Mouse (Mus musculus) c-Kit-positive CD71-positive TER-119-positive erythroid progenitor cells, embryonic 14.5 days (primary cell): ENCODE measurements around the gene Ifna6.
"Not testable (repeated sequence)": the region's sequence is repeated elsewhere in the genome, so short reads cannot be mapped to it uniquely, and the experiment has no call there.

Experiments used
- DNase-seq: peaks from one replicate; pipeline ENCODE4 v3.0.0-alpha.2; 2013; ENCODE audit warnings: low spot score

Ifna6 gene

DNA sequence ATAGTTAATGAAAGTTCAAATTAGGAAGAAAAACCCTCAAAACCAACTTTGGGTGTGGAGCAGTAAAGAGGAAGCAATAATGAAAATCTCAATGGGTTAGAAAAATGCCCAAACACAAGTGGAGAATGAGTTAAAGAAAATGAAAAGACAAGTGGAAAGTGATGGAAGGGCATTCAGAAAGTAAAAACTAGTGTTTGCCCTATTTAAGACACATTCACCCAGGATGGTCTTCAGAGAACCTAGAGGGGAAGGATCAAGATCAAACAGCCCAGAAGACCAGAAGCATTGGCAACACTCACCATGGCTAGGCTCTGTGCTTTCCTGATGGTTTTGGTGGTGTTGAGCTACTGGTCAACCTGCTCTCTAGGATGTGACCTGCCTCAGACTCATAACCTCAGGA, at the start of gene Ifna6:
Gene Ifna6, plus strand, starts transcription at position 301 of the 400 bp plus-strand sequence.
- not testable (repeated sequence) for DNase-seq

DNA sequence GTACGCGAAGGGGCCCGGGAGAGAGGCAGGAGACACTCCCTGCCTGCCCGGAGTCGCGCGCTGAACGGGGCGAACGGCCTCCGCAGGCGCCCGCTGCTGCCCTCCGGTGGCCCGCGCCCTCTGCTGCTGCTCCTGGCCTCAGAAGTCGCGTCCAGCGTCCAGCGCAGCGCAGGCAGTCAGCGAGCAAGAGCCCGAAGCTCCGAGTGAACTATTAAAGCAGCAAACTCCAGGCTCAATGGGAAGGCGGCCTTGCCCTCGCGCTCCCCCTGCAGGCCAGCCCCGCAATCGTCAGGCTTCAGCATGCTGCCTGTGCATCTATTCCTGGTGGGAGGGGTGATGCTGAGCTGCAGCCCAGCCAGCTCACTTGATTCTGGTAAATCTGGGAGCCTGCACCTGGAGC, 47.7 kb upstream of the Ifna6 start, which contains the start of gene Gm13272:
Gene Gm13272, plus strand, starts transcription at position 301 of the 400 bp plus-strand sequence.
- not testable (repeated sequence) for DNase-seq

DNA sequence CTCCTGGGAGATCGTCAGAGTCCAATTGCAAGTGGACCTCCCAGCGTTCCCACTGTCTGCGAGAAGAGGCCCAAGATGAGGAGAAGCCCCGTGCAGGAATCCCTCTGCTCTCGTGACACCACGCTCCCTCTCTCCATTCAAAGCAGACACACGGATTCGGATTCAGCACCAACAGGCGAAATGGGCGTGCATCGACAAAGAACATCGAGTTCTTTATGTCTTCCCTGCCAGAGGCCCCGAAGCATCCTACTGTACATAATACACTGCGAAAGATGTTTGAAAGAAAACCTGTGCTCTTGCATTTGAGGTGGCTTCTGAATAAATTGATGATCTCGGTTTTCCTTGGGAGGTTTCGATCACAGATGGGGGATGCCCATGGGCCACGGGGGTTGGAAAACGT, 46.9 kb upstream of the Ifna6 start:
- not testable (repeated sequence) for DNase-seq

DNA sequence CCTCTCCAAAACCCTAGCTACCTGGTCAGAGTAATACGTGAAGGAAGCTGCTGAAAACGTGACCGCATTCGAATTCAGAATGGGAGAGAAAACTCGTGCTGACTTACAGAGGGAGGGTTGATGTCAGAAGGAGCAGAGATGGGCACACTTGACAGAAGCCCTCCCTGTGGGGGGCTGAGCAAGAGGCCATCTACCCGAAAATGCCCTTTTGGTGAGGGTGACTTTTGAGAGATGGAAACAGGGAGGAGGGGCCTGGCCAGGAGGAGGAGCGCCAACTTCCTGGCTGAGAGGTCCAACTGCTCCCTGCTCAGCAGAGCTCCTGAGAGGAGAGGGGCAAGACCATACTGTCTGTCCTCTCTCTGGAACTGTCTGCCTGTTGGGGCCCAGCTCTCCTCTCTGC, 45.4 kb upstream of the Ifna6 start, which contains the start of gene Ifnz:
Gene Ifnz, plus strand, starts transcription at position 301 of the 400 bp plus-strand sequence.
- DNase-seq = not testable (repeated sequence)

DNA sequence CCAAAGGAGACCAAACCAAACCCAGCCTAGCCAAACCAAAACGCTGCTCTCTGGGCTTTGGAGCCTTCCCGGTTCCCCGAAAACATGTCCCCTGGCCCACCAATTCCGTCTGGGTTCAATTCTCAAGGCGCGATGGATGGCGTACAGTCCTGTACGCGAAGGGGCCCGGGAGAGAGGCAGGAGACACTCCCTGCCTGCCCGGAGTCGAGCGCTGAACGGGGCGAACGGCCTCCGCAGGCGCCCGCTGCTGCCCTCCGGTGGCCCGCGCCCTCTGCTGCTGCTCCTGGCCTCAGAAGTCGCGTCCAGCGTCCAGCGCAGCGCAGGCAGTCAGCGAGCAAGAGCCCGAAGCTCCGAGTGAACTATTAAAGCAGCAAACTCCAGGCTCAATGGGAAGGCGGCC, 44.9 kb upstream of the Ifna6 start:
- DNase-seq = not testable (repeated sequence)

DNA sequence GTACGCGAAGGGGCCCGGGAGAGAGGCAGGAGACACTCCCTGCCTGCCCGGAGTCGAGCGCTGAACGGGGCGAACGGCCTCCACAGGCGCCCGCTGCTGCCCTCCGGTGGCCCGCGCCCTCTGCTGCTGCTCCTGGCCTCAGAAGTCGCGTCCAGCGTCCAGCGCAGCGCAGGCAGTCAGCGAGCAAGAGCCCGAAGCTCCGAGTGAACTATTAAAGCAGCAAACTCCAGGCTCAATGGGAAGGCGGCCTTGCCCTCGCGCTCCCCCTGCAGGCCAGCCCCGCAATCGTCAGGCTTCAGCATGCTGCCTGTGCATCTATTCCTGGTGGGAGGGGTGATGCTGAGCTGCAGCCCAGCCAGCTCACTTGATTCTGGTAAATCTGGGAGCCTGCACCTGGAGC, 41.8 kb upstream of the Ifna6 start, which contains the start of gene Gm13276:
Gene Gm13276, plus strand, starts transcription at position 301 of the 400 bp plus-strand sequence.
- not testable (repeated sequence) for DNase-seq

DNA sequence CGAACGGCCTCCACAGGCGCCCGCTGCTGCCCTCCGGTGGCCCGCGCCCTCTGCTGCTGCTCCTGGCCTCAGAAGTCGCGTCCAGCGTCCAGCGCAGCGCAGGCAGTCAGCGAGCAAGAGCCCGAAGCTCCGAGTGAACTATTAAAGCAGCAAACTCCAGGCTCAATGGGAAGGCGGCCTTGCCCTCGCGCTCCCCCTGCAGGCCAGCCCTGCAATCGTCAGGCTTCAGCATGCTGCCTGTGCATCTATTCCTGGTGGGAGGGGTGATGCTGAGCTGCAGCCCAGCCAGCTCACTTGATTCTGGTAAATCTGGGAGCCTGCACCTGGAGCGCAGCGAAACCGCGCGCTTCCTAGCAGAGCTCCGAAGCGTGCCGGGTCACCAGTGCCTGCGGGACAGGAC, 38.8 kb upstream of the Ifna6 start, which contains the start of gene Gm13277:
Gene Gm13277, plus strand, starts transcription at position 231 of the 400 bp plus-strand sequence.
- not testable (repeated sequence) for DNase-seq

DNA sequence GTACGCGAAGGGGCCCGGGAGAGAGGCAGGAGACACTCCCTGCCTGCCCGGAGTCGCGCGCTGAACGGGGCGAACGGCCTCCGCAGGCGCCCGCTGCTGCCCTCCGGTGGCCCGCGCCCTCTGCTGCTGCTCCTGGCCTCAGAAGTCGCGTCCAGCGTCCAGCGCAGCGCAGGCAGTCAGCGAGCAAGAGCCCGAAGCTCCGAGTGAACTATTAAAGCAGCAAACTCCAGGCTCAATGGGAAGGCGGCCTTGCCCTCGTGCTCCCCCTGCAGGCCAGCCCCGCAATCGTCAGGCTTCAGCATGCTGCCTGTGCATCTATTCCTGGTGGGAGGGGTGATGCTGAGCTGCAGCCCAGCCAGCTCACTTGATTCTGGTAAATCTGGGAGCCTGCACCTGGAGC, 36.0 kb upstream of the Ifna6 start, which contains the start of gene Gm13278:
Gene Gm13278, plus strand, starts transcription at position 301 of the 400 bp plus-strand sequence.
- not testable (repeated sequence) for DNase-seq

DNA sequence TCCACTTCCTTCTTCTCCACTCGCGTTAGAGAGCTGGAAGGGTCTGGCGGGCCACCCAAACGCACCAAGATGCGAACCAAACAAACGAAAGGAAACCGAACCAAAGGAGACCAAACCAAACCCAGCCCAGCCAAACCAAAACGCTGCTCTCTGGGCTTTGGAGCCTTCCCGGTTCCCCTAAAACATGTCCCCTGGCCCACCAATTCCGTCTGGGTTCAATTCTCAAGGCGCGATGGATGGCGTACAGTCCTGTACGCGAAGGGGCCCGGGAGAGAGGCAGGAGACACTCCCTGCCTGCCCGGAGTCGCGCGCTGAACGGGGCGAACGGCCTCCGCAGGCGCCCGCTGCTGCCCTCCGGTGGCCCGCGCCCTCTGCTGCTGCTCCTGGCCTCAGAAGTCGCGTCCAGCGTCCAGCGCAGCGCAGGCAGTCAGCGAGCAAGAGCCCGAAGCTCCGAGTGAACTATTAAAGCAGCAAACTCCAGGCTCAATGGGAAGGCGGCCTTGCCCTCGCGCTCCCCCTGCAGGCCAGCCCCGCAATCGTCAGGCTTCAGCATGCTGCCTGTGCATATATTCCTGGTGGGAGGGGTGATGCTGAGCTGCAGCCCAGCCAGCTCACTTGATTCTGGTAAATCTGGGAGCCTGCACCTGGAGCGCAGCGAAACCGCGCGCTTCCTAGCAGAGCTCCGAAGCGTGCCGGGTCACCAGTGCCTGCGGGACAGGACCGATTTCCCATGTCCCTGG, 33.1 kb upstream of the Ifna6 start, which contains the start of gene Gm13275:
Gene Gm13275, plus strand, starts transcription at position 552 of the 740 bp plus-strand sequence.
- DNase-seq = not testable (repeated sequence)

DNA sequence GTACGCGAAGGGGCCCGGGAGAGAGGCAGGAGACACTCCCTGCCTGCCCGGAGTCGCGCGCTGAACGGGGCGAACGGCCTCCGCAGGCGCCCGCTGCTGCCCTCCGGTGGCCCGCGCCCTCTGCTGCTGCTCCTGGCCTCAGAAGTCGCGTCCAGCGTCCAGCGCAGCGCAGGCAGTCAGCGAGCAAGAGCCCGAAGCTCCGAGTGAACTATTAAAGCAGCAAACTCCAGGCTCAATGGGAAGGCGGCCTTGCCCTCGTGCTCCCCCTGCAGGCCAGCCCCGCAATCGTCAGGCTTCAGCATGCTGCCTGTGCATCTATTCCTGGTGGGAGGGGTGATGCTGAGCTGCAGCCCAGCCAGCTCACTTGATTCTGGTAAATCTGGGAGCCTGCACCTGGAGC, 30.1 kb upstream of the Ifna6 start, which contains the start of gene Gm13279:
Gene Gm13279, plus strand, starts transcription at position 301 of the 400 bp plus-strand sequence.
- not testable (repeated sequence) for DNase-seq

DNA sequence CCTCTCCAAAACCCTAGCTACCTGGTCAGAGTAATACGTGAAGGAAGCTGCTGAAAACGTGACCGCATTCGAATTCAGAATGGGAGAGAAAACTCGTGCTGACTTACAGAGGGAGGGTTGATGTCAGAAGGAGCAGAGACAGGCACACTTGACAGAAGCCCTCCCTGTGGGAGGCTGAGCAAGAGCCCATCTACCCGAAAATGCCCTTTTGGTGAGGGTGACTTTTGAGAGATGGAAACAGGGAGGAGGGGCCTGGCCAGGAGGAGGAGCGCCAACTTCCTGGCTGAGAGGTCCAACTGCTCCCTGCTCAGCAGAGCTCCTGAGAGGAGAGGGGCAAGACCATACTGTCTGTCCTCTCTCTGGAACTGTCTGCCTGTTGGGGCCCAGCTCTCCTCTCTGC, 27.9 kb upstream of the Ifna6 start, which contains the start of gene Gm13285:
Gene Gm13285, plus strand, starts transcription at position 301 of the 400 bp plus-strand sequence.
- not testable (repeated sequence) for DNase-seq

DNA sequence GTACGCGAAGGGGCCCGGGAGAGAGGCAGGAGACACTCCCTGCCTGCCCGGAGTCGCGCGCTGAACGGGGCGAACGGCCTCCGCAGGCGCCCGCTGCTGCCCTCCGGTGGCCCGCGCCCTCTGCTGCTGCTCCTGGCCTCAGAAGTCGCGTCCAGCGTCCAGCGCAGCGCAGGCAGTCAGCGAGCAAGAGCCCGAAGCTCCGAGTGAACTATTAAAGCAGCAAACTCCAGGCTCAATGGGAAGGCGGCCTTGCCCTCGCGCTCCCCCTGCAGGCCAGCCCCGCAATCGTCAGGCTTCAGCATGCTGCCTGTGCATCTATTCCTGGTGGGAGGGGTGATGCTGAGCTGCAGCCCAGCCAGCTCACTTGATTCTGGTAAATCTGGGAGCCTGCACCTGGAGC, 24.3 kb upstream of the Ifna6 start, which contains the start of gene Gm13287:
Gene Gm13287, plus strand, starts transcription at position 301 of the 400 bp plus-strand sequence.
- DNase-seq = not testable (repeated sequence)

DNA sequence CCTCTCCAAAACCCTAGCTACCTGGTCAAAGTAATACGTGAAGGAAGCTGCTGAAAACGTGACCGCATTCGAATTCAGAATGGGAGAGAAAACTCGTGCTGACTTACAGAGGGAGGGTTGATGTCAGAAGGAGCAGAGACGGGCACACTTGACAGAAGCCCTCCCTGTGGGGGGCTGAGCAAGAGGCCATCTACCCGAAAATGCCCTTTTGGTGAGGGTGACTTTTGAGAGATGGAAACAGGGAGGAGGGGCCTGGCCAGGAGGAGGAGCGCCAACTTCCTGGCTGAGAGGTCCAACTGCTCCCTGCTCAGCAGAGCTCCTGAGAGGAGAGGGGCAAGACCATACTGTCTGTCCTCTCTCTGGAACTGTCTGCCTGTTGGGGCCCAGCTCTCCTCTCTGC, 22.0 kb upstream of the Ifna6 start, which contains the start of gene Gm13288:
Gene Gm13288, plus strand, starts transcription at position 301 of the 400 bp plus-strand sequence.
- not testable (repeated sequence) for DNase-seq

DNA sequence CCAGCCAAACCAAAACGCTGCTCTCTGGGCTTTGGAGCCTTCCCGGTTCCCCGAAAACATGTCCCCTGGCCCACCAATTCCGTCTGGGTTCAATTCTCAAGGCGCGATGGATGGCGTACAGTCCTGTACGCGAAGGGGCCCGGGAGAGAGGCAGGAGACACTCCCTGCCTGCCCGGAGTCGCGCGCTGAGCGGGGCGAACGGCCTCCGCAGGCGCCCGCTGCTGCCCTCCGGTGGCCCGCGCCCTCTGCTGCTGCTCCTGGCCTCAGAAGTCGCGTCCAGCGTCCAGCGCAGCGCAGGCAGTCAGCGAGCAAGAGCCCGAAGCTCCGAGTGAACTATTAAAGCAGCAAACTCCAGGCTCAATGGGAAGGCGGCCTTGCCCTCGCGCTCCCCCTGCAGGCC, 21.5 kb upstream of the Ifna6 start:
- not testable (repeated sequence) for DNase-seq

DNA sequence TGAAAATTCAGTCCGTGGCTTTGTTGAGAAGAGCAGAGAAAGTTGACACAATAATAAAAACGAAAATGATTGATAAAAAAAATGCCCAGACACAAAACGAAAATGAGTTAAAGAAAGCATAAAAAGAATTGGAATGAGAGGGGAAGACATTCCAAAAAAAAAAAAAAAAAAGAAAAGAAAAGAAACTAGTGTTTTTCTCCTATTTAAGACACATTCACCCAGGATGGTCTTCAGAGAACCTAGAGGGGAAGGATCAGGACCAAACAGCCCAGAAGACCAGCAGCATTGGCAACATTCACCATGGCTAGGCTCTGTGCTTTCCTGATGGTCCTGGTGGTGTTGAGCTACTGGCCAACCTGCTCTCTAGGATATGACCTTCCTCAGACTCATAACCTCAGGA, 11.3 kb upstream of the Ifna6 start, which contains the start of gene Ifna7:
Gene Ifna7, plus strand, starts transcription at position 301 of the 400 bp plus-strand sequence.
- no peak for DNase-seq

DNA sequence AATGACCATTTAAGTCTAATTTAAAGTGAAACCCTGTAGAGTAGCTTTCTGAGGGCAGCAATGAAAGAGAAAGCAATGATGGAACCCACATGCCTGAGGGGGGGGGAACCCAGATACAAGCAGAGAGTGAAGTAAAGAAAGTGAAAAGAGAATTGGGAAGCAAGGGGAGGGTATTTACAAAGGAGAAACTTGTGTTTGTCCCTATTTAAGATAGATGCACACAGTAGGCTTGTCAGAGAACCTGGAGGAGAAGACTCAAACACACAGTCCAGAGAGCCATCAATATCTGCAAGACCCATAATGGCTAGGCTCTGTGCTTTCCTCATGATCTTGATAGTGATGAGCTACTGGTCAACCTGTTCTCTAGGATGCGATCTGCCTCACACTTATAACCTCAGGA, 7.6 kb upstream of the Ifna6 start, which contains the start of gene Ifna11:
Gene Ifna11, plus strand, starts transcription at position 301 of the 400 bp plus-strand sequence.
- DNase-seq = no peak

DNA sequence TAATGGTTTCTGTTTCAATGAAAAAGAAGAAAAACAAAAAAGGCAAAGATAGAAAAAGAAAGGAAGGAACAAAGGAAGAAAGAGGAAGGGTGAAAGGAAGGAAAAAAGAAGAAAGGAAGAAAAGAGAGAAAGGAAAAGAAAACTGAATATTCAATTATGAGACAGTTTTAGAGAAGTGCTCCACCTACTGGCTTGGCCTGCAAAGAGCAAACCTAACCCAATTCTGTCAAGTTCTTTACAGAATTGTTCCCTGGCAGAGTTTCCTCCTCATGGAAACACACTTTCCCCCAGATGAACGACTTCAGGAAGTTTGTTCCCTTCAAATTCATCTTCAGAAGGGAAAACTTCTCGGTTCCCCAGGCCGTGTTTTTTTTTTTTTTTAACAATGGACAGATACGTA, 4.2 kb upstream of the Ifna6 start:
- no peak for DNase-seq

DNA sequence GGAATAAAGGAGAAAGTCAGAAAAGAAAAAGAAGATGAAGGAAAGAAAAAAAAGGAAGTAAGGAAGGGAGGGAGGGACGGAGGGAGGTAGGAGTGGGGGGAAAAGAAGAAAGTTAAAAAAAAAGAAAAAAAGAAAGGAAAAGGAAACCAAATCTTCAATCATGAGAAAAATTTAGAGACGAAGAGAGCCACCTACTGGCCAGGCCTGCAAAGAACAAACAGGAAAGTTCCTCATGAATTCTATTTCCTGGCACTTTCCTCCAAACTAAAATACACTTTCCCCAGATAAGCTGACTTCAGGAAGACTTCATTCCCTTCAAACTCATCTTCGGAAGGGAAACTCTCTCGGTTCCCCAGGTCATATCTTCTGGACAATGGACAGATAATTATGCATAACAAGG, 3.3 kb downstream of the Ifna6 start:
- no peak for DNase-seq

DNA sequence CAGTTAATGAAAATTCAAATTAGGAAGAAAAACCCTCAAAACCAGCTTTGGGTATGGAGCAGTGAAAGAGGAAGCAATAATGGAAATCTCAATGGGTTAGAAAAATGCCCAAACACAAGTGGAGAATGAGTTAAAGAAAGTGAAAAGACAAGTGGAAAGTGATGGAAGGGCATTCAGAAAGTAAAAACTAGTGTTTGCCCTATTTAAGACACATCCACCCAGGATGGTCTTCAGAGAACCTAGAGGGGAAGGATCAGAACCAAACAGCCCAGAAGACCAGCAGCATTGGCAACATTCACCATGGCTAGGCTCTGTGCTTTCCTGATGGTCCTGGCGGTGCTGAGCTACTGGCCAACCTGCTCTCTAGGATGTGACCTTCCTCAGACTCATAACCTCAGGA, 8.0 kb downstream of the Ifna6 start, which contains the start of gene Ifna5:
Gene Ifna5, plus strand, starts transcription at position 301 of the 400 bp plus-strand sequence.
- DNase-seq = not testable (repeated sequence)

DNA sequence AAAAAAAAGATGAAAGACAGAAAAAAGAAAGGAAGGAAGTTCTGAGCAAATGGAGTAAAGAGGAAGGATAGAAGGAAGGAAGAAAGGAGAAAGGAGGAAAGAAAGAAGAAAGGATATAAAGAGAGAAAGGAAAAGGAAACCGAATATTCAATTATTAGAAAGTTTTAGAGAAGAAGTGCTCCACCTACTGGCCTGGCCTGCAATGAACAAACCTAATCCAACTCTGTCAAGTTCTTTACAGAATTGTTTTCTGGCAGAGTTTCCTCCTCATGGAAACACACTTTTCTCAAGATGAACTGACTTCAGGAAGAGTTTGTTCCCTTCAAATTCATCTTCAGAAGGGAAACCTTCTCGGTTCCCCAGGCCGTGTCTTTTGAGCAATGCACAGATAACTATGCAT, 11.6 kb downstream of the Ifna6 start:
- no peak for DNase-seq

DNA sequence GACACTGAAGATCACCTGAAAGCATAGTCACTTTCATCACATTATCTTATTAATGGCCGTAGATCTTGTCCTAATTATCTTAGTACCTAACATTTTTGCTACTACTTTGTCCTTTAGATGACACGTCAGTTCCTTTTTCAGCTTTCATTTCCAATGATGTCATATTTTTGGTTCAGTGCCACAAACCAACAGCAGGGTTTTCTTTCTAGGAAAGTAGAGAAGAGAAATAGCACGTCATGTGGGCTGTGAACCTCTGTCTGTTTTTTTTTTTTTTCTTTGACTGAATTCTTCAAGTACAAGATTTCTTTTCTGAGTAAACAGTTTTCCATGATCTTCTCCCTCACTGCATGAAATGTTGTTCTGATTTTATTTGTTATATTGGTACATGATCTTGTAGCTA, 12.8 kb downstream of the Ifna6 start:
- no peak for DNase-seq

DNA sequence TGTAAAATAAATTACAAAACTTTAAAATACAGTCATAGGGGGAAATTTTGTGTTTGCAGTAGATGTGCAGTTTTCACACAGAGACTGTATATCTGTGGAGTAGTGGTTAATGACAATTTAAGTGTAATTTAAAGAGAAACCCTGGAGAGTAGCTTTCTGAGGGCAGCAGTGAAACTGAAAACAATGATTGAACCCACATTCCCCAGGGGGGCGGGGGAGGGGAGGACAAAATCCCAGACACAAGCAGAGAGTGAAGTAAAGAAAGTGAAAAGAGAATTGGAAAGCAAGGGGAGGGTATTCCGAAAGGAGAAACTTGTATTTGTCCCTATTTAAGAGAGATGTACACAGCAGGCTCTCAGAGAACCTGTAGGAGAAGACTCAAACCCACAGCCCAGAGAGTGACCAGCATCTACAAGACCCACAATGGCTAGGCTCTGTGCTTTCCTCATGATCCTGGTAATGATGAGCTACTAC, 14.3 kb downstream of the Ifna6 start, which contains the start of gene Ifna4:
Gene Ifna4, plus strand, starts transcription at position 424 of the 474 bp plus-strand sequence.
- DNase-seq = no peak
